Mouse (Mus musculus): Measurements from ENCODE around the gene Wfdc3. TPM values are rescaled to one million over a fixed set of nuclear protein-coding genes. Genes with fewer than 3 reads are reported as not detected.

Gene Wfdc3
- polyA plus RNA-seq, 1 experiment = 0.41 TPM

DNA sequence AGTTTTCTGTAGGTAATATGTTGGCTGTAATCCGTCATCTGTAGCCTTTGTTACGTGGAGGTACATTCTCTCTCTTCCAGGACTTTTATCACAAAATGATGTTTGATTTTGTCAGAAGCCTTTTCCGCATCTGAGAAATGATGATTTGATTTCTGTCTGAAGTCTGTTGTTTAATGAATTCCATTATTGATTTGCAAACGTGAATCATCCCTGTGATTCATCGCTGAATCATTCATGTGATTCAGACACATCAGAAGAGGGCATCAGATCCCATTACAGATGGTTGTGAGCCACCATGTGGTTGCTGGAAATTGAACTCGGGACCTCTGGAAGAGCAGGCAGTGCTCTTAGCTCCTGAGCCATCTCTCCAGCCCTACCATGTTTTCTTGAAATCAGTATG, 3.3 kb upstream of the Wfdc3 start:
- H3K27me3 ChIP-seq (ENCODE audit: control insufficient read depth, insufficient read depth, insufficient read length) = no peaks in the 10 kb centered on the region
- H3K36me3 ChIP-seq (ENCODE audit: control insufficient read depth, insufficient read depth) = peaks cover 25% of the 10 kb centered on the region
- TF ChIP-seq SRF (IDR thresholded peaks at IDR 0.05; ENCODE audit: control insufficient read depth, insufficient read length, low read depth) = no peak
- TF ChIP-seq TCF3 (IDR thresholded peaks at IDR 0.05; ENCODE audit: insufficient read length, low read depth) = no peak
- TF ChIP-seq REST (IDR thresholded peaks at IDR 0.05; ENCODE audit: insufficient read depth, insufficient read length) = no peak
- TF ChIP-seq MAX (IDR thresholded peaks at IDR 0.05; ENCODE audit: low read depth) = no peak
- TF ChIP-seq POLR2AphosphoS2 (IDR thresholded peaks at IDR 0.05; ENCODE audit: insufficient read length, low read depth) = no peak
- TF ChIP-seq TCF12 (IDR thresholded peaks at IDR 0.05; ENCODE audit: insufficient read depth, poor library complexity, severe bottlenecking) = no peak
- TF ChIP-seq MYOG (IDR thresholded peaks at IDR 0.05; ENCODE audit: control insufficient read depth in 1 of 3, insufficient read depth in 1 of 3, insufficient read length in 2 of 3, low read depth in 2 of 3) = no peak
- TF ChIP-seq E2F4 (IDR thresholded peaks at IDR 0.05; ENCODE audit: insufficient read depth) = no peak
- TF ChIP-seq MYOD1 (IDR thresholded peaks at IDR 0.05; ENCODE audit: control insufficient read depth in 1 of 3, insufficient read length in 2 of 3, low read depth in 2 of 3) = no peak
- TF ChIP-seq POLR2A (IDR thresholded peaks at IDR 0.05; ENCODE audit: insufficient read length, low read depth) = no peak
- peak overlapping the region; percentile 38 for H3K4me2 ChIP-seq (ENCODE audit: low read depth)
- peaks cover 41% of the 10 kb centered on the region for H3K79me2 ChIP-seq (ENCODE audit: control insufficient read depth, insufficient read depth)
- H3K4me3 ChIP-seq = no peak overlapping the region
- H3ac ChIP-seq (ENCODE audit: control insufficient read depth, insufficient read length) = no peak overlapping the region

DNA sequence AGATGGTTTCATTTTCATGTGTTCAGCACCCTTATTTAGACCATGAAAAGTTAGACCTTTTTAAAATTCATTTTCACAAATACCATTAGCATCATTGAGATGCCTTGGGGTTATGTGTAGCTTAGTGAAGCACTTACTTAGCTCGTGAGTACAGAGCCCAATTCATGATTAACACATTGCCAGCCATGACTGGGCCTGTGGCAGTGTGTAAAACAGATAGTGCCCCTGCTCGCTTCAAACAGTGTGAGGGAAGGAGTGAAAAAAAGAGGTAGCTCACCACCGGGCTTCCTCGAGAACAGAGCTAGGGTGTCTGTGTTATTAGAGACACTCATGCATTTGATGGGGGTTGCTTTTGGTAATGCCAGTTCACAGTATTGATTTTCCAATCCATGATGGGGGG, 2.5 kb upstream of the Wfdc3 start:
- Histone ChIP-seq H3K79me2 (ENCODE audit: control insufficient read depth, insufficient read depth) (peaks cover 41% of the 10 kb centered on the region), H3ac (ENCODE audit: control insufficient read depth, insufficient read length) (no peak overlapping the region), H3K27me3 (ENCODE audit: control insufficient read depth, insufficient read depth, insufficient read length) (no peaks in the 10 kb centered on the region), H3K36me3 (ENCODE audit: control insufficient read depth, insufficient read depth) (peaks cover 19% of the 10 kb centered on the region), H3K4me3 (no peak overlapping the region), H3K4me2 (ENCODE audit: low read depth) (peak overlapping the region; percentile 38)
- TF ChIP-seq E2F4 (IDR thresholded peaks at IDR 0.05; ENCODE audit: insufficient read depth) (no peak), USF1 (IDR thresholded peaks at IDR 0.05; ENCODE audit: low read depth) (no peak), POLR2AphosphoS2 (IDR thresholded peaks at IDR 0.05; ENCODE audit: insufficient read length, low read depth) (no peak), REST (IDR thresholded peaks at IDR 0.05; ENCODE audit: insufficient read depth, insufficient read length) (no peak), CEBPB (IDR thresholded peaks at IDR 0.05; ENCODE audit: insufficient read depth, poor library complexity, severe bottlenecking) (no peak), MAX (IDR thresholded peaks at IDR 0.05; ENCODE audit: low read depth) (no peak), MYOG (IDR thresholded peaks at IDR 0.05; ENCODE audit: control insufficient read depth in 1 of 3, insufficient read depth in 1 of 3, insufficient read length in 2 of 3, low read depth in 2 of 3) (no peak), POLR2A (IDR thresholded peaks at IDR 0.05; ENCODE audit: insufficient read length, low read depth) (no peak), TCF12 (IDR thresholded peaks at IDR 0.05; ENCODE audit: insufficient read depth, poor library complexity, severe bottlenecking) (no peak), TCF3 (IDR thresholded peaks at IDR 0.05; ENCODE audit: insufficient read length, low read depth) (no peak), SRF (IDR thresholded peaks at IDR 0.05; ENCODE audit: control insufficient read depth, insufficient read length, low read depth) (no peak), MYOD1 (IDR thresholded peaks at IDR 0.05; ENCODE audit: control insufficient read depth in 1 of 3, insufficient read length in 2 of 3, low read depth in 2 of 3) (no peak)

DNA sequence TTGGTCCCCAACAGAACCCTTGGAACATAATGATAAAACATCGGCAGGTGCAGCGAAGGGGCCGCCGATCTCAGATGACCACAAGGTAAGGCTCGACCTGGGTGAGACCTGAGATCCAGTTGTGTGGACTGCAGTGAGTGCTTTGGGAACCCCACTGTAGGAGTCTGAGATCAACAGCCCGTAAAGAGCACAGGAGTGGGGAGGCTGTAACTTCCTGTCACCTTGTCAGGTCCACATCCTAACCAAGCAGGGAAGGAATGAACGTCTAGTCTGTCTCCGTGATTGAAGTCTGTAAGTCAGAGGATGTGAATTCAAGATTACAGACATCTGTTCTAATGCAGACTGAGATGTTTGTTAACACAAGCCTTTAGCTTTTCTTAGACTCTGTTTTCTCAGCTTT, 962 bp upstream of the Wfdc3 start:
- Histone ChIP-seq H3K27me3 (ENCODE audit: control insufficient read depth, insufficient read depth, insufficient read length) (no peaks in the 10 kb centered on the region), H3ac (ENCODE audit: control insufficient read depth, insufficient read length) (peak overlapping the region; percentile 77)
- TF ChIP-seq TCF3 (IDR thresholded peaks at IDR 0.05; ENCODE audit: insufficient read length, low read depth) (no peak), E2F4 (IDR thresholded peaks at IDR 0.05; ENCODE audit: insufficient read depth) (no peak), REST (IDR thresholded peaks at IDR 0.05; ENCODE audit: insufficient read depth, insufficient read length) (no peak), MYOD1 (IDR thresholded peaks at IDR 0.05; ENCODE audit: control insufficient read depth in 1 of 3, insufficient read length in 2 of 3, low read depth in 2 of 3) (no peak), USF1 (IDR thresholded peaks at IDR 0.05; ENCODE audit: low read depth) (no peak), MAX (IDR thresholded peaks at IDR 0.05; ENCODE audit: low read depth) (no peak), SRF (IDR thresholded peaks at IDR 0.05; ENCODE audit: control insufficient read depth, insufficient read length, low read depth) (no peak), MYOG (IDR thresholded peaks at IDR 0.05; ENCODE audit: control insufficient read depth in 1 of 3, insufficient read depth in 1 of 3, insufficient read length in 2 of 3, low read depth in 2 of 3) (no peak), TCF12 (IDR thresholded peaks at IDR 0.05; ENCODE audit: insufficient read depth, poor library complexity, severe bottlenecking) (no peak), POLR2A (IDR thresholded peaks at IDR 0.05; ENCODE audit: insufficient read length, low read depth) (no peak), CEBPB (IDR thresholded peaks at IDR 0.05; ENCODE audit: insufficient read depth, poor library complexity, severe bottlenecking) (no peak), POLR2AphosphoS2 (IDR thresholded peaks at IDR 0.05; ENCODE audit: insufficient read length, low read depth) (no peak)

DNA sequence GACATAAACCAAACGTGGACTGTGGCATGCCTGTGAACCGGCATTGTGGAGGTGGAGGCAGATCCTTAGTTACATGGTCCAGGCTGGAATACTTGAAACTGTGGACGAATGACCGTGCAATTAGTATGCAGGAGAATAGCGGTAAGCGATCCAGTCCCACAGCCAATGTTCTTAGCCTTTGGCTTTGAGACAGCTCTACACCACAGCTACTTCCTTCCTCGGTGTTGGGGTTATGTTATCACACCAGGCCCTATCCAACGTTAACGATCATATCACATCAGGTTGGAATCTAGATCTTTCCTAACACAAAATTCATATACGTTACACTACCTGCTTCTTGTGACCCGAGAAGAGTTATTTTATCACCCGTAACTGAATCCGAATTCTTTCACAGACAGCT, 744 bp downstream of the Wfdc3 start:
- H3K4me3 ChIP-seq = peak overlapping the region; percentile 79
- TF ChIP-seq POLR2A (IDR thresholded peaks at IDR 0.05; ENCODE audit: insufficient read length, low read depth) (no peak), MYOG (IDR thresholded peaks at IDR 0.05; ENCODE audit: control insufficient read depth in 1 of 3, insufficient read depth in 1 of 3, insufficient read length in 2 of 3, low read depth in 2 of 3) (no peak), CEBPB (IDR thresholded peaks at IDR 0.05; ENCODE audit: insufficient read depth, poor library complexity, severe bottlenecking) (no peak), USF1 (IDR thresholded peaks at IDR 0.05; ENCODE audit: low read depth) (no peak), MAX (IDR thresholded peaks at IDR 0.05; ENCODE audit: low read depth) (no peak), REST (IDR thresholded peaks at IDR 0.05; ENCODE audit: insufficient read depth, insufficient read length) (no peak), SRF (IDR thresholded peaks at IDR 0.05; ENCODE audit: control insufficient read depth, insufficient read length, low read depth) (no peak), TCF3 (IDR thresholded peaks at IDR 0.05; ENCODE audit: insufficient read length, low read depth) (no peak), MYOD1 (IDR thresholded peaks at IDR 0.05; ENCODE audit: control insufficient read depth in 1 of 3, insufficient read length in 2 of 3, low read depth in 2 of 3) (no peak), POLR2AphosphoS2 (IDR thresholded peaks at IDR 0.05; ENCODE audit: insufficient read length, low read depth) (no peak), TCF12 (IDR thresholded peaks at IDR 0.05; ENCODE audit: insufficient read depth, poor library complexity, severe bottlenecking) (no peak)
- H3K79me2 ChIP-seq (ENCODE audit: control insufficient read depth, insufficient read depth) = peaks cover 31% of the 10 kb centered on the region
- peaks cover 9% of the 10 kb centered on the region for H3K36me3 ChIP-seq (ENCODE audit: control insufficient read depth, insufficient read depth)
- no peak overlapping the region for H3ac ChIP-seq (ENCODE audit: control insufficient read depth, insufficient read length)
- H3K27me3 ChIP-seq (ENCODE audit: control insufficient read depth, insufficient read depth, insufficient read length) = no peaks in the 10 kb centered on the region
- H3K4me2 ChIP-seq (ENCODE audit: low read depth) = peak overlapping the region; percentile 96

More for the DNA sequence above, 962 bp upstream of the Wfdc3 start:
- Histone ChIP-seq H3K4me3 (peak overlapping the region; percentile 79), H3K4me2 (ENCODE audit: low read depth) (peak overlapping the region; percentile 100), H3K36me3 (ENCODE audit: control insufficient read depth, insufficient read depth) (peaks cover 9% of the 10 kb centered on the region), H3K79me2 (ENCODE audit: control insufficient read depth, insufficient read depth) (peaks cover 41% of the 10 kb centered on the region)
